Mouse (Mus musculus) left cerebral cortex, adult 2 months (tissue): ENCODE results near the gene Slc2a9. TPM values are rescaled to one million over a fixed set of nuclear protein-coding genes. Genes with fewer than 3 reads are reported as not detected.
A peak's percentile ranks its signal among the peaks of the same experiment; 100 is the strongest.

Experiments
- DNase-seq, 2 experiments: peaks; one replicate each; pipeline ENCODE4 v3.0.0; 2021 to 2022; ENCODE audit warnings: low spot score in 2 of 2, mixed read lengths in 1 of 2; ENCODE audit errors: extremely low spot score in 1 of 2
- H3K27ac ChIP-seq: fragments of 200-600 bp; 2 replicates; pipeline ENCODE4 v1.8.1; 2022
- H3K4me3 ChIP-seq: fragments of 200-600 bp; 2 replicates; pipeline ENCODE4 v1.8.1; 2022
- CTCF ChIP-seq: fragments of 200-600 bp; IDR thresholded peaks from 2 replicates; pipeline ENCODE4 v1.8.1; 2022; ENCODE audit warnings: antibody characterized with exemption, mild to moderate bottlenecking, moderate library complexity
- intact Hi-C: fragments of 180-260 bp; cut with DNase I; formaldehyde crosslinking; loops from one replicate; pipeline ENCODE4 v1.15.1; 2025
- total RNA-seq, 2 experiments: library from RNA; stranded (reverse); gene quantifications; 2 replicates each; pipeline ENCODE4 v1.2.3; 2021

Gene Slc2a9
- total RNA-seq, 2 experiments from 2014 or later, result 0.37 to 0.95 TPM

DNA sequence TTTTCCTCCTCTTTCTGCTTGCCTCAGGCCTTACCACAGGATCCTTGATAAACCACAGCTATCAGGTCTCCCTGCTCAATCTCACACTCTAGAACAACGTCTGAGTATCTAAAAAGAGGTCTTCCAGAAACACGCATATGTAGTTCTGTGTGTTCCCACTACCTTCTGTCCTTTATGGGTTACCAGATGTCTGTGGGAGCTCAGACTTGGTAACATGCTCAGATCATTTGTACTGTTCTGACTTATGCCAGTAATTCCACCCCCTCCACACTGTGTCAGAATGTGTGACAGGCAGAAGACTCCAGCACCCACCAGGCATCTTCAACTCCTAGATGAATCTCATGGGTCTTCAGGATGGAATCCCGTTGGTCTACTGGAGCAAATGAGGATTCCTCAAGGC is 146.0 kb downstream of the Slc2a9 start:
- no peak for TF ChIP-seq CTCF
- intact Hi-C loops, result loop anchor here (5.0 kb wide), 1 partner anchor 85 kb away; no protein-coding TSS in a partner anchor
- DNase-seq, result no peak
- Histone ChIP-seq H3K4me3 (no peak overlapping the region), H3K27ac (no peak overlapping the region)

GRCm38 (mm10) chr5:38350351-38350929 is 152.5 kb downstream of the Slc2a9 start:
- H3K27ac ChIP-seq, result no peak overlapping the region
- no peak for DNase-seq
- intact Hi-C loops, result no loop called here
- no peak for TF ChIP-seq CTCF
- H3K4me3 ChIP-seq, result no peak overlapping the region

DNA sequence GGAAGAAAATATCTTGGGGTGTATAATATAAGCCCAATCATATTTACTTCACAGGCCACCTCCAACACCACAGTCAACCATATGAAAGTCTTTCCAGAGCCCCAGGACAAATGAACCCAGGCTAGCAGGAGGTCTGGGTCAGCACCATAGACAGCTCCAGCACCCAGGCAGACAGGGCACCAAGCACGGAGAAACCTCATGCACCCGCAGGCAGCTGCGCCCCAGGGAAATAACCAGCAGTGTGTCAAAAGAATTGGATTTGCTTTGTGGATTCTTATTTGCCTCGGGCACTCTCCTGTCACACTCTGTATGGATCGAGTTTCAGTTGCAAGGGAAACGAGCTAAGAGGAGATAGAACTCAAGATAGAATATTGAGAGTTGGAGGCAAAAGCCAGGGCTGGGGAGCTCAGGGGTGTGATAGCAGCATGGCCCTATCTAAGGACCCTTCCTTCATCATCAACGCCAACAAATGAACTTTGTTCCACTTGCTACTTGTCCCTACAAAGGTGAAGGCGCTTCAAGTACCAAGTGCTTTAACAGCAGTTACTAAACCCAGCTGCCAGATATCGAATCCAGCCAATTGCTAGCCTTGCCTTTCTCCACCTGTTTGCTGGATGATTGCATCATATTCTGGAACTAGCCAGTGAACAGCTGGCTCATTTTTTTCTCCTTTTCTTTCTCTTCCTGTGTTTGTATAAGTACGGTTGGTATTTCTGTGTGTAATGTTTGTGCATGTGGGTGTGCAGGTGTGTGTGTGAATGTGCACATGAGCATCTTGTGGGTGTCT is 156.1 kb downstream of the Slc2a9 start:
- intact Hi-C loops, result no loop called here
- TF ChIP-seq CTCF, result no peak
- no peak for DNase-seq
- Histone ChIP-seq H3K27ac (no peak overlapping the region), H3K4me3 (no peak overlapping the region)

GRCm38 (mm10) chr5:38343101-38343500 is 159.8 kb downstream of the Slc2a9 start:
- no peak overlapping the region for H3K4me3 ChIP-seq
- intact Hi-C loops, result no loop called here
- H3K27ac ChIP-seq, result no peak overlapping the region
- TF ChIP-seq CTCF, result no peak
- no peak for DNase-seq

- intact Hi-C loops, result no loop called here
- no peak overlapping the region for H3K27ac ChIP-seq
Measured at GRCm38 (mm10) chr5:38334582-38334981, 168.4 kb downstream of the Slc2a9 start.

DNA sequence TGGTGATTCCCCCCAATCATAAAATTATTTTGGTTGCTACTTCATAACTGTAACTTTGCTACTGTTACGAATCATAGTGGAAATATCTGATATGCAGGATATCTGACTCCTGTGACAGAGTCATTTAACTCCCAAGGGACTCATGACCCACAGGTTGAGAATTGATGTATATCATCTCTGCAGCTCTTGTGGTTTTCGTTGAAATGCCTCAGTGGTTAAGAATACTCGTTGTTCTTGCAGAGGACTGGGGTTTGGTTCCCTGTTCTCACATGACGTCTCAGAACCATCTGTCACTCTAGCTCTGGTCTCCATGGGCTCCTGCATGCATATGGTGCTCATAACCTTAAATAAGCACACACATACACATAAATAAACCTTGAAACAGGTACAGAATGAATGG is 169.6 kb downstream of the Slc2a9 start:
- intact Hi-C loops, result no loop called here
- no peak for TF ChIP-seq CTCF
- Histone ChIP-seq H3K27ac (no peak overlapping the region), H3K4me3 (no peak overlapping the region)
- DNase-seq, result no peak

More at GRCm38 (mm10) chr5:38334582-38334981, 168.4 kb downstream of the Slc2a9 start:
- H3K4me3 ChIP-seq, result no peak overlapping the region
- no peak for DNase-seq
- TF ChIP-seq CTCF, result peak; percentile 27

DNA sequence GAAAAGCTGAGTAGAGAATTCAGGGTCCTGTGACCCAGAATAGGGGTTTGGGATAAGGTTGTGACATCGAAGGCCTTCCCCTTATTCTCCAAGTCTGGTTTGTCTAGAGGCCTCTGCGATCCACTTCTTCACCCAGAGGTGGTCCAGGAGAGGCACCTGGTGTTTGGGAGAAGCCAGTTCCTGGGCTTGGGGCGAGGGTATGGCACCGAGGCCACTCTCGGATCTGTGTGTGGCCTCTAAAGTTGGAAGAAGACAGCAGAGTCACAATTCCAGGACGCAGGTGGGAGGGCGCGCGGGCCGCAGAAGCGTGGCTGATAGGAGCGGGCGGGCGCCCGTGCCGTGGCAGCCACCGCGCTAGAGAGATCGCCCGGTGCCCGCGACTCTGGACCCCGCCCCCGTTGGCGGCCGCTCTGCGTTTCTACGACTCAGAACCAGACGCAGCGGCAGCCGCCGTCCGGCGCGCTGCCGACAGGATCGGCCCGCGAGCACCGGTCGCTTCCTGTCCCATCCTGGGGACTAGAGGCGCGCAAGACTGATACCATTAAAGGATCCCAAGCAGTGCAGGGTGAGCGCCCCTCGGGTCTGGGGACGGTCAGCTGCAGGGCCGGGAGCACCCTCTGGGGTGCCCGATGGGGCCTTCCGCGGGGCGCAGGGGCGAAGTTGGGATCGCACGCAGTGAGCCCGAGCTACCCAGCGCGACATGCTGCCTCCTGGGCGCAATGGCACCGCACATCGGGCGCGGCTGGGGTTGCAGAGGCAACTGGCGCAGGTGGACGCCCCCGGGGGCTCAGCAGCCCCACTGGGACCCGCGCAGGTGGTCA is 183.8 kb downstream of the Slc2a9 start, which contains the start of gene Drd5:
TSS of gene Drd5 (plus strand) at position 402 of the 821 bp plus-strand sequence.
- intact Hi-C loops, result no loop called here
- DNase-seq, result no peak
- Histone ChIP-seq H3K4me3 (peak within 1 kb of the TSS; percentile 38), H3K27ac (no peak within 1 kb of the TSS)
- TF ChIP-seq CTCF, result no peak

DNA sequence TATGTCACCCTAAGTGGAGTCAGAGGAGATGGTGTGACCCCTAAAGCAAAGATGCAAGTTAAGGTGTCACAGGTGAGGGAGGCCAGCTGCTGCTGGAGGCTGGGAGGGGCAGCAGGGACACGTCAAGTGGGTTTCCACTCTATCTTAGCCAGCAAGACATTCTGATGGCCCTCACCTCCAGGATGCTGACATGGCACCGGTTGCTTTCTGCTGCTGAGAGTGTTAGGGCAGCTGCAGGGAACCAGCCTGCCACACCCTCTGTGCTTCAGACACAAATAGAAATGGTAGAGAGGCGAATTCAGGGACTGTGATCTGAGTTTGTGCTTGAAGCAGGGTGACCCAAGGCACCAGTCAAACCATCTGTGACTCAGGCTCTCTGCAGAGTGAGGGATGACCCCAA is 193.1 kb downstream of the Slc2a9 start:
- H3K27ac ChIP-seq, result no peak overlapping the region
- DNase-seq, result no peak
- no peak overlapping the region for H3K4me3 ChIP-seq
- intact Hi-C loops, result no loop called here
- no peak for TF ChIP-seq CTCF

- DNase-seq, result peak; percentile 47 to 69
- Histone ChIP-seq H3K27ac (no peak overlapping the region), H3K4me3 (no peak overlapping the region)
- peak; percentile 65 for TF ChIP-seq CTCF
- intact Hi-C loops, result no loop called here
Measured at GRCm38 (mm10) chr5:38308873-38309272, 194.1 kb downstream of the Slc2a9 start.

GRCm38 (mm10) chr5:38307255-38308101 is 195.5 kb downstream of the Slc2a9 start:
- intact Hi-C loops, result loop anchor here (1.0 to 2.0 kb wide), 3 partner anchors 163 to 325 kb away; no protein-coding TSS in a partner anchor
- TF ChIP-seq CTCF, result peak; percentile 92
- peak overlapping the region; percentile 44 for H3K4me3 ChIP-seq
- H3K27ac ChIP-seq, result no peak overlapping the region
- DNase-seq, result peak; percentile 86 to 91

DNA sequence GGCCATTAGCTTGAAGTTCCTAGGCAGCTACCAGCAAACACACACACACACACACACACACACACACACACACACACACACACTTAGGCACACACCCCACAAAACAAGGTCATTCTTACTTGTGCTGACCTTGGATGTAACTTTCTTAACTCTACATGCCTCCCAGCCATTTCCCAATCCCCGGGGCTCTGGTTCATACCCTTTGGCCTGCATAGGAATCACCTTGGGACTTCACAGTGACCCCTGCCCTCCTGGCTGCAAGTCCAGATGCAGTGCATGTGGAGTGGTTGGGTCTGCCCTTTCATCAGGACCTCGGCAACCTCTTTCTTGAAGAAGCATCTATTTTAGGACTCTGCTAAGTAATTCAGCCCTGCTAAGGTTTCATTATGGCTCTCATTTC is 197.7 kb downstream of the Slc2a9 start:
- intact Hi-C loops, result no loop called here
- no peak for DNase-seq
- no peak for TF ChIP-seq CTCF
- Histone ChIP-seq H3K27ac (no peak overlapping the region), H3K4me3 (no peak overlapping the region)
